Mouse (Mus musculus) embryo, embryonic 11.5 days (tissue): ENCODE results near the gene Dpp6.
A peak's percentile ranks its signal among the peaks of the same experiment; 100 is the strongest.

Source experiments
- DNase-seq: peaks from one replicate; pipeline ENCODE4 v3.0.0-alpha.2; 2012; ENCODE audit warnings: low read depth, low spot score

The Dpp6 gene

DNA sequence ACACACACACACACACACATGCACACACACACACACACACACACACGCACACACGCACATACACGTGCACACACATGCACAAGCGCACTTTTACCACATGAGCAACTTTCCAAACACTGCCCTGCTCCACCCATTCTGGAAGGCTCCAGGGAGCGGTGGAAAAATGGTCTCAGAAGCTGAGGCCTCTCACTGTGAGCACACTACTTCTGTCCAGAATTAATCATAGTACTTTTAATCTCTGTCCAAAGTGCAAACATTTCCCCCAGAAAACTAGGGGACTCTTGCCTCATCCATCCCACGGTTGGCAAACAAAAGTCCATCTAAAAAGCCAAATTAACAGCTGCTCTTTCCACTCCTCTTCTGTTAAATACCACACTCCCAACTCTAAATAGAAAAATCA lies 842.8 kb downstream of the Dpp6 start:
- DNase-seq = no peak

GRCm38 (mm10) chr5:27664111-27664510 lies 847.1 kb downstream of the Dpp6 start:
- DNase-seq = no peak

DNA sequence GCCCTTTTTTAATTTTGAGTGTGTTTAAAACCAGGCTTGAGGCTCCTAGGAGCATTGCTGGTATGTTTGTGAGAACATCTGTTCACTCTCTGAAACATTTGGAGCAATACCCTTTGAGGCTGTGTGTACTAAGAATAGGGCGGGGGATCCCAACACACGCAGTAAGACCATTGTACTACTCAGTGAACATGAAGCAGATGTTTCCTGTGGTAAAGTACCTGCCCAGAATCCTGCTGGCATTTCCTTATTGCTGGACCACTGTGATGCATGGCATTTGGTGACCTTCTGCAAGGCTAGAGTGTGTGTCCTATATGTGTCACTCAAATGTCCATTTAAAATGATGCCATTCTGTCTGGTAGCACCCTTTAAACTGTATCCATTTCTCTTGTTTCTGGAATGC lies 854.5 kb downstream of the Dpp6 start:
- DNase-seq = no peak

DNA sequence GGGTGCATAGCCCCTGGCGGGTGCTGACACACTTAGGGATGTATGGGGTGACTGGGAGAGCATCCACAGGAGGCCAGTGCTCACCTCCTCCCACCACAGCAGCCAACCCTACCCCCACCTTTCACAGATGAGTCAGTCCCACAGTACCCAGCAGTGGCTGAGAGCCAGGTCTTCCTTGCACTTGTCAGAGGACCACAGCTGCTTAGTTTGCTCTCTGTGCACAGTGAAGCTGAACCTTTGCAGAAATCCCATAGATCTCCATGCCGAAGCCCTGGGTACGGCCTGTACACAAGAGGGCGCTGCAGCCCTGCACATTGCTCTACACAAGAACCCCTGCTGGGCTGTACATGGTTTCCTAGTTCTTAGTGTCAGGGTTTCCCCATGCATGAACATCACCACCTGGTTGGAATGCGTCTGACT lies 860.3 kb downstream of the Dpp6 start:
- no peak for DNase-seq

DNA sequence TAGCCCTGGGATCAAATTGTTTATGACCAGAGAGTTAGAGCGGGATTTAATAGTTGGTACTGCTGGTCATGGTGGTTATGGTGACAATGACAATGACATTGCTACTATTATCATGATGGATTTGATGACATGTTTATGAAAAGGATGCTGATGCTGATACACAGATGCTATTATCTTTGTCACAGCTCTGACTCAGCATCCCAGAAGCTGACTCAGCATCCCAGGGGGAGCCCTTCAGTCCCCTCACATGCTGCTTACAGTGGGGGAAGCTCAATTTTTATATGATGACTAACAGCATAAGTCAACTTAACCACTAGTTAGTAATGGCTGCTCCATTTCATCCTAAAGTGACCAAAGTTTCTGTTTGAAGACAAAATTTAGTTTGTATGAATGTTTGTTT lies 862.1 kb downstream of the Dpp6 start:
- DNase-seq = no peak

DNA sequence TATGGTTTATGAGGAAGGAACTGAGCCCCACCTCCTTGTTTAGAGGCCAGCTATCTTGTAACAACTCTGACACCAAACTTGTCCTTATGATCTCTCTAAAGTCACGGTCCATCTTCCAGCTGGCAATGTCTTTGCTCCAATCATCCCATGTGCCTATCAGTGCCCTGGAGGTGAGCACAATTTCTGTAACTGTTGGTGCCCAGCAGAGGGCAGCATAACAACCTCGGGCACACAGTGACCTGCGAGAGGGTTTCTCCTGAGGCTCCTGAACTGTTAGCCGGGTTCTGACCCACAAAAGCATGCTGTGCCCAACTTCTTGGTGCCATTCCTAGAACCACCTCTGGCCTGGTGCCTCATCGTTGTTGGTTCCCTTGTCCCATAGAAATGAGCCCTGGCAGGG lies 863.5 kb downstream of the Dpp6 start:
- peak; percentile 17 for DNase-seq

DNA sequence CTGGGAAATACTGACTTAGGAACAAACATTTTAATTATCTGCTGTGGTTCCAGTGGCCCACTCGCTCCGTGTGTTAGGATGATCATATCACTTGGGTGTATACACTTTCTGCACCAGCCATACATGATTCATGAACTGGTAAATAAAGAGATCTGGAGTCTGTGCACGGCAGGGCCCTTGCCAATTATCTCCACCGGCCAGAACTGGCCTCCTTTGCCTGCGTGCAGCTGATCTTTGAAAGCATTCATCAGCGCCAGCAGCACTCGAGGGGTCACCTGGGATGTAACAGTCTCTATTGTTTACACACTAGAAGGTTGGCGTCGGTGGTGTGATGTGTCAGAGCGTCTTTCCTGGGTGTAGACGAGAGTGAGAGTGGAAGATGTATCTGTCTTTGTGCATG lies 868.2 kb downstream of the Dpp6 start:
- DNase-seq = no peak

GRCm38 (mm10) chr5:27685923-27686322 lies 868.9 kb downstream of the Dpp6 start:
- DNase-seq = no peak

- DNase-seq = no peak
Measured at GRCm38 (mm10) chr5:27687311-27687710, 870.3 kb downstream of the Dpp6 start.

- no peak for DNase-seq
Measured at GRCm38 (mm10) chr5:27702482-27702881, 885.5 kb downstream of the Dpp6 start.

DNA sequence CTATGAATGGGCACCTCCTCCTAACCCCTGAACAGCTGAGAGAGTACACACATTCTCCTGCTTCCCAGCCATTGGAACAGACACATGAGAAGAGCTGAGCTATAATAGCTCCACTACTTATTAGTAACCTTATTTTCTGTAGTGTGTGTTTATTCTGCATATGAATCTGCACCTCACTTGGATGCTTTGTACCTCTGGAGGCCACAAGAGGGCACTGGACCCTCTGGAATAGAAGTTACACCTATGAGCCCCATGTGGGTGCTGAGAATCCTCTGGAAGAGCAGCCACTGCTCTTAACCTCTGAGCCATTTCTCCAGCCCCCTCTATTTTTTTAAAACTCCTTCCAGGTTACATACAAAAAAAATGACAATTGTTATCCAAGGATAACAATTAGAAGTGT lies 888.0 kb downstream of the Dpp6 start:
- DNase-seq = no peak

DNA sequence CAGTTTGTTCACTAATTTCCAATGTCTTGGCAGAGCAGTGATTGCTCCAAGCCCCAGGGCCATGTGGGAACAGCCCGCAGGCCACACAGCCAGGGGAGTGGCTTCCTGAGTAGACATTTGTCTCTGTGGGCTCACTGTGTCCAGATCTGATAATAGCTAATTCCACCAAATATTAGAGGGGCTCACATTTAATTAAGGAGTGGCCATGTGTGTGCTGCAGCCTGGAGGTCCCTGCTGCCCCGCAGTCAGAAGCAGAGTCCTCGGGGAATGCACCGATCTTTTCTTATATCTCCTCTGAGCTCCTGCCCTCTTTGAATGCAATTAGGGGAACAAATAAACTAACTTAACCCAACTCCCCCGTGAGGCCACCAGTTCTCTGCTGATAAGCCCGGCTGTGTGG lies 889.5 kb downstream of the Dpp6 start:
- DNase-seq = no peak

GRCm38 (mm10) chr5:27707283-27707682 lies 890.3 kb downstream of the Dpp6 start:
- DNase-seq = no peak

- peak; percentile 51 for DNase-seq
Measured at GRCm38 (mm10) chr5:27708209-27708608, 891.2 kb downstream of the Dpp6 start.

GRCm38 (mm10) chr5:27711461-27712192 lies 894.6 kb downstream of the Dpp6 start:
- no peak for DNase-seq

DNA sequence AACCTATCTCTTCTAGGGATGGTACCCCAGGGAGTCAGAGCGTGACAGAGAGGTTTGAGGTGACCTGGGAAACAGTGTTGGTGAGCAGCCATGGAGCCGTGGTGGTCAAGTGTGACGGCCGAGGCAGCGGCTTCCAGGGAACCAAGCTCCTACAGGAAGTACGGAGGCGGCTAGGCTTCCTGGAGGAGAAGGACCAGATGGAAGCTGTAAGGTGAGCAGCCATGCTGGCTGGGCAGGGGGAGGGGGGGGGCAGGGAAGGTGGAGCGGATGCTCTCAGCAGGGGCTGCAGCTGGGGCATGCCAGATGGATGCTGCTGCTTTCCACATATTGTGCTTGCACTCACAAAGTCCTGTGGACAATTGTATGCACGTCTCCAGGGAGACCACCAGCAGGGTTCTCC lies 897.4 kb downstream of the Dpp6 start:
- DNase-seq = no peak

GRCm38 (mm10) chr5:27716026-27716425 lies 899.0 kb downstream of the Dpp6 start:
- DNase-seq = no peak

DNA sequence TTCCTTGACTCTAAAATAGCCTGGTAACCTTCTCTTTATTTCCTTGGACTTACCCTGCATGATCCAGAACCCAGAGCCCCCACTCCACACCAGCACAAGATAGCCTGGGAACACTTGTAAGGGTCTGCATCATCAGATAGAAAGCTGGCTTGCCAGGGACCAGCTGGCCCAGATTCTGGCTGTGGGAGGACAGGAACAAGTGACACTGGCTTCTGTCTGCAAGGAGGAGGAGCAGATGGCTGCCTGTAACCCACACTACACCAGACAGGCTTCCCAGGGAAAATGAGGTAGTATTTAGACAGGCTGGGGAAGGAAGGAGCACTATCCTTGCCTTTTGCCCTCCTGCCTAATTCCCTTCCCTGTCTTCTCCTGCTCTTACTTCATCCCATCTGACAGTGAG lies 900.3 kb downstream of the Dpp6 start:
- no peak for DNase-seq

GRCm38 (mm10) chr5:27719311-27719710 lies 902.3 kb downstream of the Dpp6 start:
- DNase-seq = no peak

- no peak for DNase-seq
Measured at GRCm38 (mm10) chr5:27724460-27724859, 907.5 kb downstream of the Dpp6 start.

DNA sequence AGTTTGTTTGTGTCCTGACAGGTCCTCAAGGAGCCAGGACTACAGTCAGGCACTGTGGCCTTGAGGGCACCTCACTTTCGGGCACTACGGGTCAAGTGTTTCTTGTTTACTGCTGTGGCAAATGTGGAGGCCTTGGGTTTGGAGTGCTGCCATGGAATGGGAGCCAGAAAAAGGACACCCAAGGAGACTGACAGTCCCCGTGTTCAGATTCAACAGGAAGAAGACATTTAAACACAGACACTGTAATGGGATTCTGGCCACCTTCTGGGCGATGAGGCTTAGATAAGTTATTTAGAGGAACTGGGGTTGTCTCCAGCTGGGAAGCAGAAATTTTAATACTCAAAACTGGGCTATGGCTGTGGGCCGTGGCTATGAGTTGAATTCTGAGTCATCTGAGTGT lies 913.7 kb downstream of the Dpp6 start:
- no peak for DNase-seq

DNA sequence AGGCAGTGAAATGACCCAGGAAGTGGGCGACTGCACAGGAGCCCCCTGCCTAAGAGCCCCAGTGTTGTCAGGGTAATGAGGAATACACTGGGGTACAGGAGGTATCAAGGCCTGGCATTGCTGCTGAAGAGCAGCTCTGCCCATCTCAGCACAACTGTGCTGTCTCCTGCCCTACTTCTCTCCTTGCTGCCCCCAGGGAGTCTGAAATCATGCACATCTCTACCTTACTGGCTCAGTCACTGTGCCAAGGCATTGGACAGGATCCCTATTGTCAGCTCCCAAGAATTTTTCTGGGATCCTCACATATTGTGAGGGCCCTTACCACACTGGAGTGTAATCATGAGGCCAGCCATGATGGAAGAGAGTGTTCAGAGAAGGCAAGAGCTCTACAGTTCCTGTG lies 914.4 kb downstream of the Dpp6 start:
- DNase-seq = no peak

- no peak for DNase-seq
Measured at GRCm38 (mm10) chr5:27732288-27732868, 915.4 kb downstream of the Dpp6 start.

- peak; percentile 72 for DNase-seq
Measured at GRCm38 (mm10) chr5:27737168-27737567, 920.2 kb downstream of the Dpp6 start.
